Mouse (Mus musculus) heart, postnatal 0 days (tissue): ENCODE results near the gene Atrnl1.

Experiments
- CTCF ChIP-seq: IDR thresholded peaks from 2 replicates; pipeline ENCODE4 v1.5.1; 2016; ENCODE audit warnings: antibody characterized with exemption, control low read depth, low read depth
- EP300 ChIP-seq: IDR thresholded peaks from 2 replicates; pipeline ENCODE4 v1.6.1; 2016; ENCODE audit warnings: antibody characterized with exemption, low read depth

GRCm38 (mm10) chr19:58131896-58132295 lies 521.1 kb downstream of the Atrnl1 start:
- TF ChIP-seq EP300 = no peak
- TF ChIP-seq CTCF = no peak
